Mouse (Mus musculus) bone marrow, adult 2 months (tissue): Measurements from ENCODE around the gene Akr1c13. TPM values are rescaled to one million over a fixed set of nuclear protein-coding genes. Genes with fewer than 3 reads are reported as not detected.
"Not testable (repeated sequence)": the region's sequence is repeated elsewhere in the genome, so short reads cannot be mapped to it uniquely, and the experiment has no call there.

Experiments
- H3K27ac ChIP-seq: fragments of 200-500 bp; 2 replicates; pipeline ENCODE4 v1.5.1; 2012; ENCODE audit warnings: low read depth, mild to moderate bottlenecking, control low read depth, inconsistent platforms, low read length; ENCODE audit not compliant: control insufficient read depth, poor library complexity, insufficient read depth
- H3K4me1 ChIP-seq: fragments of 200-500 bp; 2 replicates; pipeline ENCODE4 v1.6.1; 2011; ENCODE audit warnings: low read length; ENCODE audit not compliant: control insufficient read depth, insufficient read depth
- H3K4me3 ChIP-seq: fragments of 200-500 bp; replicated peaks from 2 replicates; pipeline ENCODE3; 2011; ENCODE audit warnings: mild to moderate bottlenecking, low read depth, low read length, control low read depth; ENCODE audit not compliant: control insufficient read depth
- CTCF ChIP-seq: fragments of 200-500 bp; IDR thresholded peaks from 2 replicates; pipeline ENCODE4 v1.5.1; 2011; ENCODE audit warnings: low read length, control low read depth; ENCODE audit not compliant: control insufficient read depth, insufficient read depth
- POLR2A ChIP-seq: fragments of 200-500 bp; IDR thresholded peaks from 2 replicates; pipeline ENCODE4 v1.6.1; 2011; ENCODE audit warnings: low read depth, mild to moderate bottlenecking, control low read depth, low read length, borderline replicate concordance; ENCODE audit not compliant: control insufficient read depth
- WGBS: fragments of 180-500 bp; shearing (Covaris S2); methylation state at CpG from one replicate; pipeline ENCODE4 v1.1.7; 2018; 5-methylcytosine and 5-hydroxymethylcytosine counted together
- polyA plus RNA-seq: library from polyadenylated mRNA; stranded (reverse); fragments of >200 nt; gene quantifications from 2 replicates; pipeline ENCODE4 v1.2.4, GENCODE M21; 2011; ENCODE audit warnings: low replicate concordance; ENCODE audit not compliant: missing spikeins, insufficient read depth, insufficient read length

Gene Akr1c13
- polyA plus RNA-seq, result 4.2 and 4.6 TPM in 2 replicates

- TF ChIP-seq POLR2A (no peak), CTCF (no peak)
- WGBS, result 38% methylated on average over 3 of the region's 3 CpGs
- no peak within 1 kb of the TSS for H3K27ac ChIP-seq
- H3K4me1 ChIP-seq, result no peaks in the 10 kb centered on the region
- H3K4me3 ChIP-seq, result no peak within 1 kb of the TSS
Measured at GRCm38 (mm10) chr13:4190904-4191303, at the start of gene Akr1c13. TSS of gene Akr1c13 (plus strand) at chr13:4191150.

GRCm38 (mm10) chr13:4144261-4144660 lies 46.7 kb upstream of the Akr1c13 start:
- H3K27ac ChIP-seq, result no peak overlapping the region
- TF ChIP-seq POLR2A (no peak), CTCF (no peak)
- H3K4me3 ChIP-seq, result no peak overlapping the region
- 57% methylated on average over 1 of the region's 1 CpGs for WGBS
- H3K4me1 ChIP-seq, result no peaks in the 10 kb centered on the region

- WGBS, result 54% methylated on average over 5 of the region's 5 CpGs
- Histone ChIP-seq H3K4me1 (no peaks in the 10 kb centered on the region; the same call in 1 of the 2 replicates), H3K27ac (no peak within 1 kb of the TSS), H3K4me3 (no peak within 1 kb of the TSS)
- no peak for TF ChIP-seq POLR2A
Measured at GRCm38 (mm10) chr13:4150518-4150917, 40.4 kb upstream of the Akr1c13 start, which contains the start of gene Akr1c18. TSS of gene Akr1c18 (minus strand) at chr13:4150654.

GRCm38 (mm10) chr13:4152908-4153307 lies 38.0 kb upstream of the Akr1c13 start:
- TF ChIP-seq CTCF (no peak), POLR2A (no peak)
- WGBS, result 15% methylated on average over 2 of the region's 2 CpGs
- H3K27ac ChIP-seq, result no peak overlapping the region
- no peaks in the 10 kb centered on the region; the same call in 1 of the 2 replicates for H3K4me1 ChIP-seq
- no peak overlapping the region for H3K4me3 ChIP-seq

GRCm38 (mm10) chr13:4153593-4153992 lies 37.4 kb upstream of the Akr1c13 start:
- WGBS, result 49% methylated on average over 3 of the region's 3 CpGs
- H3K27ac ChIP-seq, result no peak overlapping the region
- no peaks in the 10 kb centered on the region; the same call in 1 of the 2 replicates for H3K4me1 ChIP-seq
- TF ChIP-seq CTCF (no peak), POLR2A (no peak)
- H3K4me3 ChIP-seq, result no peak overlapping the region

- TF ChIP-seq CTCF (no peak), POLR2A (no peak)
- WGBS, result 55% methylated on average over 2 of the region's 2 CpGs
Measured at GRCm38 (mm10) chr13:4155286-4155685, 35.7 kb upstream of the Akr1c13 start.

GRCm38 (mm10) chr13:4168006-4168405 lies 22.9 kb upstream of the Akr1c13 start:
- 44% methylated on average over 1 of the region's 1 CpGs for WGBS
- Histone ChIP-seq H3K4me3 (no peak overlapping the region), H3K4me1 (no peaks in the 10 kb centered on the region), H3K27ac (no peak overlapping the region)
- TF ChIP-seq CTCF, result no peak
- TF ChIP-seq POLR2A, result no peak

More at GRCm38 (mm10) chr13:4155286-4155685, 35.7 kb upstream of the Akr1c13 start:
- H3K4me3 ChIP-seq, result no peak overlapping the region
- H3K27ac ChIP-seq, result no peak overlapping the region
- no peaks in the 10 kb centered on the region; the same call in 1 of the 2 replicates for H3K4me1 ChIP-seq

- 57% methylated on average over 2 of the region's 2 CpGs for WGBS
- TF ChIP-seq CTCF (no peak), POLR2A (no peak)
- Histone ChIP-seq H3K27ac (no peak overlapping the region), H3K4me3 (no peak overlapping the region), H3K4me1 (no peaks in the 10 kb centered on the region)
Measured at GRCm38 (mm10) chr13:4172978-4173377, 18.0 kb upstream of the Akr1c13 start.

GRCm38 (mm10) chr13:4181321-4181720 lies 9.6 kb upstream of the Akr1c13 start:
- WGBS, result 80% methylated on average over 4 of the region's 4 CpGs
- not testable (repeated sequence) for H3K4me1 ChIP-seq, H3K4me3 ChIP-seq, H3K27ac ChIP-seq

- TF ChIP-seq CTCF, result no peak
- no peak for TF ChIP-seq POLR2A
- no peak overlapping the region for H3K4me3 ChIP-seq
- H3K27ac ChIP-seq, result no peak overlapping the region; the same call in 1 of the 2 replicates
- 77% methylated on average over 9 of the region's 9 CpGs for WGBS
- no peaks in the 10 kb centered on the region for H3K4me1 ChIP-seq
Measured at GRCm38 (mm10) chr13:4183116-4183515, 7.8 kb upstream of the Akr1c13 start.

- 83% methylated on average over 7 of the region's 7 CpGs for WGBS
- H3K27ac ChIP-seq, result not testable (repeated sequence)
Measured at GRCm38 (mm10) chr13:4186641-4187411, 4.1 kb upstream of the Akr1c13 start.

More at GRCm38 (mm10) chr13:4186641-4187411, 4.1 kb upstream of the Akr1c13 start:
- H3K4me1 ChIP-seq, H3K4me3 ChIP-seq: not testable (repeated sequence)
